Mouse (Mus musculus) liver, embryonic 11.5 days (tissue): ENCODE measurements around the gene Ano10. TPM values are rescaled to one million over a fixed set of nuclear protein-coding genes. Genes with fewer than 3 reads are reported as not detected.

Source experiments
- ATAC-seq: fragments of 200-750 bp; cut with Nextera tagmentation; replicated peaks from 2 replicates; pipeline ENCODE4 v1.8.0; 2017; ENCODE audit warnings: moderate number of reproducible peaks, mild to moderate bottlenecking, moderate TSS enrichment, moderate library complexity; ENCODE audit not compliant: low FRiP score
- DNase-seq: peaks from one replicate; pipeline ENCODE4 v3.0.0-alpha.2; 2017; ENCODE audit warnings: low spot score
- H3K27ac ChIP-seq: fragments of 300-500 bp; sonication (generic); 2 replicates; pipeline ENCODE4 v1.5.1; 2014; ENCODE audit warnings: mild to moderate bottlenecking, low read depth, low read length, control low read depth
- H3K27me3 ChIP-seq: fragments of 300-500 bp; sonication (generic); replicated peaks from 2 replicates; pipeline ENCODE4 v1.6.1; 2014; ENCODE audit warnings: low read length, mixed read lengths; ENCODE audit not compliant: control insufficient read depth, insufficient read depth
- H3K36me3 ChIP-seq: fragments of 300-500 bp; sonication (generic); 2 replicates; pipeline ENCODE4 v1.6.1; 2014; ENCODE audit warnings: mild to moderate bottlenecking, low read length, moderate library complexity, mixed read lengths; ENCODE audit not compliant: control insufficient read depth, insufficient read depth
- H3K4me1 ChIP-seq: fragments of 300-500 bp; sonication (generic); replicated peaks from 2 replicates; pipeline ENCODE4 v1.6.1; 2014; ENCODE audit warnings: low read length, mixed read lengths; ENCODE audit not compliant: control insufficient read depth, insufficient read depth
- H3K4me2 ChIP-seq: fragments of 300-500 bp; sonication (generic); 2 replicates; pipeline ENCODE4 v1.6.1; 2014; ENCODE audit warnings: mild to moderate bottlenecking, control low read depth, moderate library complexity
- H3K4me3 ChIP-seq: fragments of 300-500 bp; sonication (generic); 2 replicates; pipeline ENCODE4 v1.5.1; 2014; ENCODE audit warnings: low read depth, low read length, control low read depth
- H3K9ac ChIP-seq: fragments of 300-500 bp; sonication (generic); 2 replicates; pipeline ENCODE4 v1.6.1; 2014; ENCODE audit warnings: low read depth, low read length, control low read depth
- H3K9me3 ChIP-seq: fragments of 300-500 bp; sonication (generic); 2 replicates; pipeline ENCODE4 v1.6.1; 2016; ENCODE audit warnings: low read length, inconsistent platforms, mixed read lengths; ENCODE audit not compliant: control insufficient read depth
- WGBS: fragments of 180-500 bp; shearing (Covaris S2); extraction: QIAGEN DNeasy Blood & Tissue Kit; methylation state at CpG from one replicate; pipeline ENCODE4 v1.1.7; 2014; 5-methylcytosine and 5-hydroxymethylcytosine counted together
- polyA plus RNA-seq: library from polyadenylated mRNA; unstranded; fragments of >200 nt; fragmentation: Nextera tagmentation; extraction: Ambion mirVana; gene quantifications from 2 replicates; pipeline ENCODE4 v1.2.1, GENCODE M21; 2014

The Ano10 gene
- polyA plus RNA-seq, 1 experiment from 2014 or later = 15.4 TPM

DNA sequence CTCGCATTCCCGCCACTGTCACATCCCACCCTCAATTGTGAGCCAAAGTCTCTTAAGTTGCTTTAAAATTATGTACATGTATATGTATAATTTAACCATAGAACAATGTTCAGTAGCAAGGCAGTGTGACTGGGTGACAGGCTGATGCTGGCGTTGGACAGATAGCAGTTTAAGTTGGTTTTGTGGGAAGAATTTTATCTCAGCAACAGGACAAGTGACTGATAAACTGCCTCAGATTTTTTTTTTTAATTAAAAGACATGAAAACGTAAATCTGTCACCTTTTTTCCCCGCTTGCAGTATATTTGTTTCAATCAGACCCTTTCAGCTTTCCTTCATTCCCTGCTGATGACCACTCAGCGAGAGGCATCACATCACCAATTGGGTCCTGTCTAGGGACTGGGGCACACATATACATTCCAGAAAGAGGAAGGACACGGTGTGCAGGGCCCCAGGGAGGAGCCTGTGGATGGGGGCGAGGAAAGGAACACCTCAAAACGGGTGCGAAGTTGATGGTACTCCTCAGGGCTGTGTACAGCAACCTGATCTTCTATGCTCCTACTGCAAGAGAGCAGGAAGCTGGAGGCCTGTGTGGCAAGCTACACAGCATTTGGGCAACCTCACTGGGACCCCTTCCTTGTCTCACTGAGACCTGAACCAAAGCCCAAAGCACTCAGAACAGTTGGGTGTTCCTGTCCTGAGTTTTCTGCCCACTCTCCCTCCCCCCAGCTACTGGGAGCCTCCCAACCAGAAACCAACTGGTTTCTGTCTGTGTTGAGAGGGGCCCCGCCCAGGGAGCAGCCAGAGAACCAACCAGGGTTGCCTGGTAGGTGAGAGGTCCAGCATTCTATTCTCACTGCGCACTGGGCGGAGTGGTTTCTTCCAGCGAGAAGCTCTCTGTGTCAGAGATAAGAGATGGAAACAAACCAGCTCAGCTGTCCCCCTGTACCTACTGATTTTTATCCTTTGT lies 15.1 kb upstream of the Ano10 start:
- WGBS = 47% methylated on average over 14 of the region's 14 CpGs
- Histone ChIP-seq H3K27ac (no peak overlapping the region), H3K4me1 (peaks cover 10% of the 10 kb centered on the region; the same call in 1 of the 2 replicates), H3K27me3 (no peaks in the 10 kb centered on the region), H3K9ac (no peak overlapping the region), H3K4me3 (no peak overlapping the region), H3K36me3 (no peaks in the 10 kb centered on the region), H3K4me2 (no peak overlapping the region), H3K9me3 (no peaks in the 10 kb centered on the region)
- peak; percentile 59; the same call in 1 of the 2 replicates for ATAC-seq
- DNase-seq = no peak

DNA sequence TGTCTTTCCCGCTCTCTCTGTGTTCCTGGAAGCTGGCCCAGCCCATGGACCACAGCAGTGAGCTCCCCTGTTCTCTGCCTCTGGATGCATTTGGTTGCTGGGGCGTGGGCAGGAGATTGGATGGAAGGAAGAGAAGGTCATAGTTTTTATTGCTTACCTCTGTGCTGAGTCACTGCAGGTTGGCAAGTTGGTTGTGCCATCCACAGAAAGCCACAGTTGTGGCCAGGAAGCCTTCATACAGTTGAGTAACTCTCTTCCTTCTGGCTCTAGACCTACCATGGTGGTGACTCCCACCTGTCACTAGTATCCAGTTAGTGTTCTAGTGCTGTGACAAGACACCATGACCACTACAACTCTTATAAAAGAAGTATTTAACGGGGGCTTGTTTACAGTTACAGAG lies 11.1 kb upstream of the Ano10 start:
- H3K4me2 ChIP-seq = no peak overlapping the region
- no peaks in the 10 kb centered on the region for H3K27me3 ChIP-seq
- H3K9ac ChIP-seq = no peak overlapping the region
- no peak for ATAC-seq
- WGBS = 78% methylated on average over 3 of the region's 3 CpGs
- H3K36me3 ChIP-seq = no peaks in the 10 kb centered on the region
- DNase-seq = no peak
- no peak overlapping the region for H3K27ac ChIP-seq
- H3K9me3 ChIP-seq = no peaks in the 10 kb centered on the region
- H3K4me3 ChIP-seq = no peak overlapping the region
- H3K4me1 ChIP-seq = peaks cover 10% of the 10 kb centered on the region; the same call in 1 of the 2 replicates

- H3K9ac ChIP-seq = no peak overlapping the region
- WGBS = 51% methylated on average over 5 of the region's 5 CpGs
- DNase-seq = no peak
- no peaks in the 10 kb centered on the region for H3K9me3 ChIP-seq
- peaks cover 4% of the 10 kb centered on the region; the same call in 1 of the 2 replicates for H3K4me1 ChIP-seq
- no peak overlapping the region for H3K27ac ChIP-seq
- no peaks in the 10 kb centered on the region; the same call in 1 of the 2 replicates for H3K27me3 ChIP-seq
- H3K36me3 ChIP-seq = no peaks in the 10 kb centered on the region
- H3K4me2 ChIP-seq = no peak overlapping the region
- no peak for ATAC-seq
- H3K4me3 ChIP-seq = no peak overlapping the region
These were observed 1.9 kb upstream of the Ano10 start for GRCm38 (mm10) chr9:122296169-122296568.

- H3K36me3 ChIP-seq = no peaks in the 10 kb centered on the region
- no peak overlapping the region for H3K4me2 ChIP-seq
- no peak overlapping the region for H3K4me3 ChIP-seq
- no peaks in the 10 kb centered on the region for H3K9me3 ChIP-seq
- H3K9ac ChIP-seq = no peak overlapping the region
- H3K27ac ChIP-seq = no peak overlapping the region
- peaks cover 4% of the 10 kb centered on the region; the same call in 1 of the 2 replicates for H3K4me1 ChIP-seq
- H3K27me3 ChIP-seq = no peaks in the 10 kb centered on the region; the same call in 1 of the 2 replicates
- ATAC-seq (no peak), DNase-seq (no peak)
These were observed 1.2 kb upstream of the Ano10 start for GRCm38 (mm10) chr9:122295396-122295795.

- Histone ChIP-seq H3K9ac (peak overlapping the region; percentile 76), H3K9me3 (no peaks in the 10 kb centered on the region), H3K4me3 (peak overlapping the region; percentile 75), H3K4me2 (peak overlapping the region; percentile 86), H3K4me1 (peaks cover 4% of the 10 kb centered on the region; the same call in 1 of the 2 replicates), H3K27me3 (no peaks in the 10 kb centered on the region; the same call in 1 of the 2 replicates), H3K36me3 (no peaks in the 10 kb centered on the region), H3K27ac (peak overlapping the region; percentile 59; the same call in 1 of the 2 replicates)
- ATAC-seq (peak; percentile 43), DNase-seq (no peak)
- WGBS = 1% methylated on average over 23 of the region's 23 CpGs
These were observed 370 bp downstream of the Ano10 start for GRCm38 (mm10) chr9:122293865-122294241.

GRCm38 (mm10) chr9:122290192-122290591 lies 4.0 kb downstream of the Ano10 start:
- no peak overlapping the region for H3K4me3 ChIP-seq
- H3K4me2 ChIP-seq = no peak overlapping the region
- H3K9me3 ChIP-seq = no peaks in the 10 kb centered on the region
- WGBS = 78% methylated on average over 2 of the region's 2 CpGs
- H3K4me1 ChIP-seq = peaks cover 6% of the 10 kb centered on the region; the same call in 1 of the 2 replicates
- H3K9ac ChIP-seq = no peak overlapping the region
- H3K36me3 ChIP-seq = no peaks in the 10 kb centered on the region
- H3K27ac ChIP-seq = no peak overlapping the region
- DNase-seq = no peak
- no peak for ATAC-seq
- H3K27me3 ChIP-seq = no peaks in the 10 kb centered on the region; the same call in 1 of the 2 replicates

- peaks cover 2% of the 10 kb centered on the region; the same call in 1 of the 2 replicates for H3K4me1 ChIP-seq
These were observed 5.8 kb downstream of the Ano10 start for GRCm38 (mm10) chr9:122288416-122288815.

DNA sequence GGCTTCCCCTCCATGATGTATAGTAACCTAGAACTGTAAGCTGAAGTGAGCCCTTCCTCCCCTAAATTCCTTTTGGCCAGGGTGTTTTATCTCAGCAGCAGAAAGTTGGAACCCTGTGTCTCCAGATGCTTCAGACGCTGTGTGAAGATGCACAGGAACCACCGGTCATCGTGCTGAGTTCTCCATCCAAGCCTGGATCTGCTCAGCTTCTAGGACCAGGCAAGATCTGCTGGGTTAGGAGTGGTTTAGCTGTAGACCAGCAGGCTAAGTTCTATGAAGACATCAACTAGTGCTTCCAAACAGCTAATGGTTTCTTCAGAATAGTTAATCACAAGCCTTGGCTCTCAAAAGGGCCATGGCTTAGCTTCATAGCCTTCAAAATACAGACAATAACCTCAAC lies 6.7 kb downstream of the Ano10 start:
- Histone ChIP-seq H3K27ac (no peak overlapping the region), H3K4me2 (no peak overlapping the region), H3K4me3 (no peak overlapping the region), H3K27me3 (no peaks in the 10 kb centered on the region), H3K4me1 (peaks cover 2% of the 10 kb centered on the region; the same call in 1 of the 2 replicates), H3K9ac (no peak overlapping the region), H3K9me3 (no peaks in the 10 kb centered on the region), H3K36me3 (no peaks in the 10 kb centered on the region)
- ATAC-seq (no peak), DNase-seq (no peak)
- 83% methylated on average over 3 of the region's 3 CpGs for WGBS

More at GRCm38 (mm10) chr9:122288416-122288815, 5.8 kb downstream of the Ano10 start:
- 75% methylated on average over 3 of the region's 3 CpGs for WGBS
- Histone ChIP-seq H3K9ac (no peak overlapping the region), H3K36me3 (no peaks in the 10 kb centered on the region), H3K27me3 (no peaks in the 10 kb centered on the region; the same call in 1 of the 2 replicates), H3K4me3 (no peak overlapping the region), H3K9me3 (no peaks in the 10 kb centered on the region), H3K4me2 (no peak overlapping the region), H3K27ac (no peak overlapping the region)
- ATAC-seq (no peak), DNase-seq (no peak)
